Mouse (Mus musculus) ES-E14 (cell line): Measurements from ENCODE around the gene Gpat2. TPM values are rescaled to one million over a fixed set of nuclear protein-coding genes. Genes with fewer than 3 reads are reported as not detected.

Experiments used
- DNase-seq: peaks from one replicate; pipeline ENCODE4 v3.0.0-alpha.2; 2013; ENCODE audit warnings: low read depth, low spot score
- H3K27ac ChIP-seq: 2 replicates; pipeline ENCODE4 v1.5.1; 2012; ENCODE audit warnings: low read depth, mild to moderate bottlenecking, low read length, moderate library complexity, mixed read lengths; ENCODE audit not compliant: poor library complexity, insufficient read depth, severe bottlenecking
- H3K36me3 ChIP-seq: 2 replicates; pipeline ENCODE4 v1.6.1; 2012; ENCODE audit warnings: mild to moderate bottlenecking, low read length, moderate library complexity, mixed read lengths; ENCODE audit not compliant: control insufficient read depth, poor library complexity, insufficient read depth, severe bottlenecking
- H3K4me1 ChIP-seq, 2 experiments: fragments of 150-350 bp in 1 of 2; sonication (generic) in 1 of 2; 2 replicates each; pipeline ENCODE4 v1.6.1; 2012; ENCODE audit warnings: low read length in 2 of 2, mild to moderate bottlenecking in 1 of 2, mixed read lengths in 1 of 2; ENCODE audit not compliant: control insufficient read depth in 2 of 2, insufficient read depth in 2 of 2, poor library complexity in 1 of 2
- H3K4me3 ChIP-seq, 2 experiments: fragments of 150-350 bp in 1 of 2; sonication (generic) in 1 of 2; 2 replicates each; pipeline ENCODE4 v1.5.1; 2012; ENCODE audit warnings: low read length in 2 of 2, low read depth in 1 of 2, mild to moderate bottlenecking in 1 of 2, mixed read lengths in 1 of 2; ENCODE audit not compliant: insufficient read depth in 1 of 2, poor library complexity in 1 of 2, severe bottlenecking in 1 of 2
- H3K9ac ChIP-seq: 2 replicates; pipeline ENCODE4 v1.6.1; 2012; ENCODE audit warnings: low read depth, mild to moderate bottlenecking, low read length, mixed read lengths; ENCODE audit not compliant: poor library complexity, insufficient read depth, severe bottlenecking
- H3K9me3 ChIP-seq: fragments of 150-350 bp; sonication (generic); 2 replicates; pipeline ENCODE4 v1.6.1; 2012; ENCODE audit warnings: low read depth, mild to moderate bottlenecking, low read length; ENCODE audit not compliant: control insufficient read depth, insufficient read depth
- CHD2 ChIP-seq: IDR thresholded peaks from 2 replicates; pipeline ENCODE4 v1.6.1; 2014; ENCODE audit warnings: mild to moderate bottlenecking, low read depth, low read length, inconsistent platforms
- HCFC1 ChIP-seq: IDR thresholded peaks from 2 replicates; pipeline ENCODE4 v1.6.1; 2012; ENCODE audit warnings: low read length, inconsistent platforms, borderline replicate concordance; ENCODE audit not compliant: insufficient read depth
- MAFK ChIP-seq: IDR thresholded peaks from 2 replicates; pipeline ENCODE4 v1.6.1; 2014; ENCODE audit warnings: mild to moderate bottlenecking, low read depth, low read length, inconsistent platforms; ENCODE audit not compliant: insufficient read depth
- ZC3H11A ChIP-seq: IDR thresholded peaks from 2 replicates; pipeline ENCODE4 v1.6.1; 2012; ENCODE audit warnings: low read depth, mild to moderate bottlenecking, inconsistent platforms, low read length, borderline replicate concordance
- ZNF384 ChIP-seq: IDR thresholded peaks from 2 replicates; pipeline ENCODE4 v1.6.1; 2012; ENCODE audit warnings: low read depth, low read length, inconsistent platforms
- in situ Hi-C, 2 experiments: fragments of 600-800 bp; cut with MboI; formaldehyde crosslinking; loops; one replicate each; pipeline ENCODE4 v1.15.1; 2025; ENCODE audit warnings: low sequenced_read_pairs in 2 of 2, inconsistent platforms in 1 of 2; ENCODE audit not compliant: unreplicated experiment in 2 of 2
- total RNA-seq: library from RNA; depleted of rRNA; stranded (reverse); fragments of 300-350 nt; gene quantifications from 2 replicates; pipeline ENCODE4 v1.2.3, GENCODE M21; 2012

The Gpat2 gene
- total RNA-seq, 1 experiment, result 27.3 TPM

DNA sequence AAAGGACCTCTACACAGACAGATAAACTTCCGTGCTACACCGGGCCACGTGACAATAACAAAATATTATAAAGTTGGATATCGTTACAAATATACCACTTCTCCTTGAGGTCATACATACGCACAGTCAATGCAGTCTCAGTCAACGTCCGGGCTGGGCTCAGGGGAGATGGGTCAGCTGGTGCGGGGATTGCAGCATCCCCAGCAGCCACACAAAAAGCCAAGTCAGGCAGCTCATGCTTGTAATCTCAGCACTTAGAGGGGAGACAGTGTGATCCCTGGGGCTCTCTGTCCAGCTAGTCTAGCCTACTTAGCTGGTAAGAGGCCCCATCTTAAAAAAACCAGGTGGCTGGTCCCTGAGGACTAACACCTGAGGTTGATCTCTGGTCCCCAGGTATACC lies 46.3 kb downstream of the Gpat2 start:
- H3K4me1 ChIP-seq, result no peaks in the 10 kb centered on the region
- H3K36me3 ChIP-seq, result no peaks in the 10 kb centered on the region
- in situ Hi-C loops, result no loop called here
- no peak overlapping the region for H3K4me3 ChIP-seq
- no peaks in the 10 kb centered on the region for H3K9me3 ChIP-seq
- H3K9ac ChIP-seq, result no peak overlapping the region
- no peak for DNase-seq
- TF ChIP-seq ZNF384, result no peak
- no peak for TF ChIP-seq MAFK
- no peak for TF ChIP-seq ZC3H11A
- TF ChIP-seq CHD2, result no peak
- no peak overlapping the region for H3K27ac ChIP-seq

DNA sequence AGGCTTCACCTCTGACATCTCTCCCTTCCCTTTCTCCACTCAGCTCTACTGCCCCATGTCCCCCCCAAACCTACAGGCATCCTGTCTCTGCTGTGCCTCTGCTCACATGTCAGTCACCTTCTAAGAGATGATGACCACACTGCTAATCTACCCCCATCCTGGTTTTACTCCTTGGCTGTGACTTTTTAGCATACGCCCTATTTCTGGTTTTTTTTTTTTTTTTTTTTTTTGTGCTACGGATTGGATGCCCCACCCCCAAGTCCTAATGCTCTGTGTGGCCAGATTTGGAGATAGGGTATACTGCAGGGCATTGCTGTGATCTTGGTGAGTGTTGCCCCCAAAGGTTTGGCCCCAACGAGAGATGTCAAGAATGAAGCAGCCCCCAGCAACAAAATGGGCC lies 47.3 kb downstream of the Gpat2 start:
- Histone ChIP-seq H3K4me1 (no peaks in the 10 kb centered on the region), H3K9me3 (no peaks in the 10 kb centered on the region), H3K27ac (no peak overlapping the region), H3K9ac (no peak overlapping the region), H3K36me3 (no peaks in the 10 kb centered on the region), H3K4me3 (no peak overlapping the region)
- in situ Hi-C loops, result no loop called here
- DNase-seq, result no peak
- TF ChIP-seq CHD2 (no peak), MAFK (no peak), HCFC1 (no peak), ZNF384 (peak; percentile 62; the same call in 1 of the 2 replicates), ZC3H11A (no peak)

DNA sequence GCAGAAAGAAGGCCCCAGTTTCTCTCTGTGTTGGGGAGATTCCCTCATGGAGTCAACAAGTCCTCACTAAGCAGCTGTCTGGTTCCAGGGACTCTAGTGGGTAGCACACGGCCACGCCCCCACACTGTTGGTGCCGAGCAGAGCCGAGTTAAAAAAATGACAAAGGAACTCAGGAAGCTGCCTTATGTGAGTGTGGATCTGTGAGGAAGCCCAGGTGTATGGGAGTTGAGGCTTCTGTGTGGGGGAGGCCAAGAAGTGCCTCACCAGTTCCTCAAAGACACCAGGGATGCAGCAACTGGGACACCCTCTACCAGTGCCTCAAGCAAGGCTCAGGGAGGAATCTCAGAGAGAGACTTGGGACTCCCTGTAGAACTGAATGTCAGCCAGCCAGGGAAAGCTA lies 54.2 kb downstream of the Gpat2 start:
- H3K27ac ChIP-seq, result no peak overlapping the region

DNA sequence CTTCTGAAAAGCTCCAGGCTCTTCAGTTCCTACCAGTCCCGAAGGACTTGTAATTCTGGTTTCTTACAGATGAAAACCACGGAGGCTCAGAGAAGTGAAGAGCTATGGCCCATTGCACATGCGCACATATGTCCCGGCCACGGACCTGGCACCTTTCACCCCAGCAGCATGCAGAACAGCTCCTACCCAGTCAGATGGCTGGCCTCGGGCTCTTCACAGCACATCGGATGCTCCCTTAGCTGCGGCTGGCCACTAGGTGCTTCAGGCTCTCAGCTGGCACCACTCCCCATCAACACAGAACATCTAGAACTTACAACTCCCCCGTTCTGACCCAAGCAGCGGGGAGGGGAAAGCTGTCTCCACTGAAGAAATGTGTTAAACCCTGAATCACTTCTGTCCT lies 54.8 kb downstream of the Gpat2 start:
- Histone ChIP-seq H3K27ac (no peak overlapping the region), H3K4me1 (peaks cover 0 to 5% of the 10 kb centered on the region in 2 experiments; a peak in 2 of 4 replicates), H3K4me3 (no peak overlapping the region), H3K9ac (no peak overlapping the region), H3K9me3 (no peaks in the 10 kb centered on the region), H3K36me3 (no peaks in the 10 kb centered on the region)
- TF ChIP-seq ZNF384, result no peak
- TF ChIP-seq MAFK, result no peak
- TF ChIP-seq CHD2, result no peak
- TF ChIP-seq ZC3H11A, result no peak
- TF ChIP-seq HCFC1, result no peak
- in situ Hi-C loops, result no loop called here
- no peak for DNase-seq

More for the DNA sequence above, 54.2 kb downstream of the Gpat2 start:
- Histone ChIP-seq H3K36me3 (no peaks in the 10 kb centered on the region), H3K4me1 (peaks cover 0 to 4% of the 10 kb centered on the region in 2 experiments; a peak in 2 of 4 replicates), H3K9me3 (no peaks in the 10 kb centered on the region), H3K9ac (no peak overlapping the region), H3K4me3 (no peak overlapping the region)
- no peak for DNase-seq
- no peak for TF ChIP-seq ZC3H11A
- TF ChIP-seq CHD2, result no peak
- in situ Hi-C loops, result no loop called here

DNA sequence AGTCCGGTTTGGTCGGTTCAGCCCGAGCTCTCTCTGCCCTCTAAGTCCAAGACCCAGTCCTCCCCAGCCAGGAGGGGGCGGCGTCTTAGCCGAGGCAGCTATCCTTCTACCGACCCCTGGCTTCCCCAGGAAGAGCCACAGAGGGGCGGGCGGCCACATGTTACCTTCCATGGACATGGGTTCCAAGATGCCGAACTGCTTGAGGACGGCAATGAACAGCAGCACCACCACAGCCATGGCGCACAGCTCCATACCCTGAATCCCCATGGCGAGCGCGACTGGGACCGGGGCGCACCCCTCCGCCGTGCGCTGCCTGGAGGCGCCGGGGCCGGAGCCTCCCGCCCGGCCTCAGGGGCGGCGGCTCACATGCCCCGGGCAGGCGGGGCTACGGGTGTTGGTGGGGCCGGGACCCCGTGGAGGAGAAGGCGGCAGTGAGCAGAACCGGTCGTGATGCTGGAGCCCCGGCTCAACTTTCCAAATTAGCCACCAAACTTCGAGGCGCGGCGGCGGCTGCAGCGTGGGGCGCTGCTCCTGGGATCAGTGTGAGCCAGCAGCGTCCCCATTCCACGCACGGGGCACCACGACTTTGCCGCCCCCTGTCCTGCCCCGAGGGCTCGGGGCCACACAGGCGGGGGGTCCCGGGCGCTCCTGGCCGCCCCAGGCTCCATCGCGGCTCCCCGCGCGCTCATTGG lies 57.0 kb downstream of the Gpat2 start:
- peak overlapping the region; percentile 66 for H3K9ac ChIP-seq
- H3K9me3 ChIP-seq, result no peaks in the 10 kb centered on the region
- in situ Hi-C loops, result no loop called here
- H3K27ac ChIP-seq, result peak overlapping the region; percentile 38; the same call in 1 of the 2 replicates
- DNase-seq, result no peak
- H3K36me3 ChIP-seq, result no peaks in the 10 kb centered on the region
- H3K4me1 ChIP-seq, result peaks cover 0 to 5% of the 10 kb centered on the region in 2 experiments; a peak in 2 of 4 replicates
- peak overlapping the region; percentile 62 to 73 for H3K4me3 ChIP-seq
- no peak for TF ChIP-seq HCFC1
- no peak for TF ChIP-seq ZC3H11A
- no peak for TF ChIP-seq CHD2
- TF ChIP-seq MAFK, result no peak
- TF ChIP-seq ZNF384, result no peak
